Mouse (Mus musculus) lung, adult 10 weeks (tissue): ENCODE data around the gene Dct. TPM values are rescaled to one million over a fixed set of nuclear protein-coding genes. Genes with fewer than 3 reads are reported as not detected.

Experiments used
- polyA plus RNA-seq: library from polyadenylated mRNA; stranded (reverse); fragments of 350-450 nt; fragmentation: Illumina TruSeq; extraction: RNeasy Lipid Tissue Mini Kit (QIAGEN cat#74804); gene quantifications from one replicate; pipeline ENCODE4 v1.2.3, GENCODE M21; 2014; ENCODE audit warnings: low read depth, low replicate concordance; ENCODE audit not compliant: insufficient read depth

Dct gene
- not detected for polyA plus RNA-seq

DNA sequence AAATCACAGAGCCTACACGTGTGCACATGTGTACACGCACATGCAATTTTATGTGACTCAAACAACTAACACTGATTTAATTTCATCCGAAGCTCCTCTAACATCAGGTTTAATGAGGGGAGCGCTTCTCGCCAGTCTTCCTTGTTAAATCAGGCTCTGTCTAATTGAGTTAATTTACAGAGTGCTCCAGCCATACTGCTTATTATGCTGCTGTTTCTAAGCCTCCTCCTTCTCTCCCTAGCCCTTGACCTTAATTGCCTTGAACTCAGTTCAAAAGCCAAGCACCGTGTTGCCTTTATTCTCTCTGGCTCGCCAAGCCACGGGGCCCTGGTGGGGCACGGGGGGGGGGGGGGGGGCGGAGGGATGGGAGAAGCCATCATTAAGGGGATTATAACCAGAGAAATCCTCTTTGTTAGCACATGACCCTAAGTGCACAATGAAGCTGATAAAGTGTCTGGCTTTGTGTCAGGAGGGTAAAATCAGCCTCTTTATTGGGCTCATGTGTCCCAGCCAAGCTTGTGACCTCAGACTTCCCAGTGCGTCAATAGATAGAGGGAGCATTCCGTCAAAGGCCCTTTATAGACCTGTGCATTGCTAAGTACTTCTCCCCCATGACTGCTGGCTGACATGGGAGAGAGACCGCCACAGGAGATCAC, at the start of gene Dct:
Gene Dct (minus strand): TSS at position 270 of the 656 bp plus-strand sequence.

Other genes with a start within 250 kb of the Dct start
- gene Tgds, start 80.5 kb upstream of the Dct start, polyA plus RNA-seq, result 13.8 TPM
- 17.2 TPM for gene Gpr180, start 84.9 kb upstream of the Dct start, polyA plus RNA-seq
- 0.40 TPM for gene Sox21, start 184.8 kb upstream of the Dct start, polyA plus RNA-seq
- gene Gm9376, start 214.7 kb upstream of the Dct start, polyA plus RNA-seq, result not detected